Mouse (Mus musculus) G1E (cell line): ENCODE results near the gene Rabepk. TPM values are rescaled to one million over a fixed set of nuclear protein-coding genes. Genes with fewer than 3 reads are reported as not detected.

Experiments used
- ATAC-seq: 2 replicates; pipeline ENCODE4 v1.8.0; 2016; ENCODE audit warnings: mild to moderate bottlenecking; ENCODE audit not compliant: insufficient number of reproducible peaks, poor library complexity, low FRiP score, severe bottlenecking; ENCODE audit errors: extremely low read depth
- DNase-seq: peaks from one replicate; pipeline ENCODE4 v3.0.0; 2012; ENCODE audit warnings: low spot score
- H3K27me3 ChIP-seq: 2 replicates; pipeline ENCODE4 v1.6.1; 2012; ENCODE audit warnings: mild to moderate bottlenecking, low read length, inconsistent platforms; ENCODE audit not compliant: insufficient read depth
- H3K36me3 ChIP-seq: replicated peaks from 2 replicates; pipeline ENCODE3; 2012; ENCODE audit warnings: mild to moderate bottlenecking, inconsistent platforms
- H3K4me1 ChIP-seq: 2 replicates; pipeline ENCODE4 v1.6.1; 2012; ENCODE audit warnings: low read depth, low read length, inconsistent platforms, mixed read lengths; ENCODE audit not compliant: insufficient read depth
- H3K4me3 ChIP-seq: 2 replicates; pipeline ENCODE4 v1.5.1; 2012; ENCODE audit warnings: low read depth, mild to moderate bottlenecking, inconsistent platforms, low read length, moderate library complexity, mixed read lengths
- H3K9me3 ChIP-seq: replicated peaks from 2 replicates; pipeline ENCODE4 v1.6.1; 2012; ENCODE audit warnings: inconsistent platforms
- CTCF ChIP-seq: IDR thresholded peaks from 2 replicates; pipeline ENCODE4 v1.5.1; 2012; ENCODE audit warnings: low read depth, low read length, inconsistent platforms, mixed read lengths
- GATA1 ChIP-seq: IDR thresholded peaks from 2 replicates; pipeline ENCODE4 v1.6.1; 2012; ENCODE audit warnings: borderline replicate concordance, low read length, inconsistent platforms, mixed read lengths
- GATA2 ChIP-seq: IDR thresholded peaks from 2 replicates; pipeline ENCODE4 v1.6.1; 2012; ENCODE audit warnings: low read depth, low read length, inconsistent platforms, borderline replicate concordance
- POLR2AphosphoS5 ChIP-seq: IDR thresholded peaks from 2 replicates; pipeline ENCODE4 v1.6.1; 2012; ENCODE audit warnings: low read depth, low read length, inconsistent platforms; ENCODE audit not compliant: insufficient replicate concordance
- TAL1 ChIP-seq: conservative IDR thresholded peaks from 2 replicates; pipeline ENCODE4 v1.6.1; 2012; ENCODE audit warnings: low read depth, low read length, inconsistent platforms, mixed read lengths
- polyA plus RNA-seq: library from polyadenylated mRNA; stranded (reverse); fragments of >175 nt; gene quantifications from 2 replicates; pipeline ENCODE4 v1.2.3, GENCODE M21; 2012
- total RNA-seq, 2 experiments: library from RNA; stranded (forward) in 1 of 2; stranded (reverse) in 1 of 2; fragments of 200-1000 nt in 1 of 2; fragments of >200 nt in 1 of 2; fragmentation: Nextera tagmentation in 1 of 2; gene quantifications; 2 replicates each; pipeline ENCODE4 v1.2.3; 2014 to 2017

The Rabepk gene
- total and polyA plus RNA-seq, 3 experiments: 11.6 to 31.8 (median 21.1) TPM

GRCm38 (mm10) chr2:34774493-34774892, 25.2 kb downstream of the Rabepk start:
- H3K36me3 ChIP-seq: peaks cover 73% of the 10 kb centered on the region
- no peak for ATAC-seq
- TF ChIP-seq GATA1: no peak
- H3K4me1 ChIP-seq: peaks cover 47% of the 10 kb centered on the region
- H3K27me3 ChIP-seq: no peaks in the 10 kb centered on the region
- peak overlapping the region; percentile 98; the same call in 1 of the 2 replicates for H3K4me3 ChIP-seq
- H3K9me3 ChIP-seq: no peaks in the 10 kb centered on the region
- DNase-seq: no peak

DNA sequence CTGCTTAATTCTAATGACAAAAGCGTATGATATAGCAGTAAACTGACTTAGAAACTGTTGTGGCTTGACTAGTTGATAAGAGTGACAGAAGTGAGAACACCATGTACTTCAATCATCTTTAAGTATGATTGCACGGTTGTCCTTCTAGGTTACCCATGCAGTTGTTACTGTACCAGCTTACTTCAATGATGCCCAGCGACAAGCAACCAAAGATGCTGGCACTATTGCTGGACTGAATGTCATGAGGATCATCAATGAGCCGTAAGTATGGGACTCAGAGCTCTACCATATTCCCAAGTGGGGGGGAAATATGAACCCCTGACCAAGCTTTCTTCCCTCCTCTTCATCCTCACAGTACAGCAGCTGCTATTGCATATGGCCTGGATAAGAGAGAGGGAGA, 26.0 kb downstream of the Rabepk start:
- Histone ChIP-seq H3K9me3 (no peaks in the 10 kb centered on the region), H3K27me3 (no peaks in the 10 kb centered on the region), H3K36me3 (peaks cover 71% of the 10 kb centered on the region), H3K4me3 (peak overlapping the region; percentile 98; the same call in 1 of the 2 replicates), H3K4me1 (peaks cover 47% of the 10 kb centered on the region)
- TF ChIP-seq CTCF: no peak
- TF ChIP-seq GATA1: no peak
- no peak for TF ChIP-seq GATA2
- no peak for TF ChIP-seq POLR2AphosphoS5
- DNase-seq: no peak
- ATAC-seq: no peak

- H3K9me3 ChIP-seq: no peaks in the 10 kb centered on the region
- H3K4me1 ChIP-seq: peaks cover 46% of the 10 kb centered on the region
- peak; percentile 40 for DNase-seq
- H3K4me3 ChIP-seq: peak overlapping the region; percentile 98
- peak; percentile 83 for TF ChIP-seq POLR2AphosphoS5
- no peak for TF ChIP-seq TAL1
- no peak for ATAC-seq
- no peaks in the 10 kb centered on the region for H3K27me3 ChIP-seq
- peaks cover 62% of the 10 kb centered on the region for H3K36me3 ChIP-seq
Measured at GRCm38 (mm10) chr2:34772252-34773235, 27.2 kb downstream of the Rabepk start.

- DNase-seq: peak; percentile 99
- H3K4me1 ChIP-seq: peaks cover 37% of the 10 kb centered on the region
- H3K36me3 ChIP-seq: peaks cover 54% of the 10 kb centered on the region
- H3K27me3 ChIP-seq: no peaks in the 10 kb centered on the region
- TF ChIP-seq POLR2AphosphoS5: peak; percentile 99
- no peak for TF ChIP-seq GATA2
- no peak for TF ChIP-seq GATA1
- H3K4me3 ChIP-seq: peak within 1 kb of the TSS; percentile 98
- no peaks in the 10 kb centered on the region for H3K9me3 ChIP-seq
- peak; percentile 97 for ATAC-seq
Measured at GRCm38 (mm10) chr2:34771368-34772226, 28.1 kb downstream of the Rabepk start, which contains the start of gene Hspa5. Hspa5 (plus strand) TSS chr2:34771970.

- no peak for ATAC-seq
- H3K4me1 ChIP-seq: peaks cover 33% of the 10 kb centered on the region
- peaks cover 48% of the 10 kb centered on the region for H3K36me3 ChIP-seq
- DNase-seq: no peak
- no peaks in the 10 kb centered on the region for H3K27me3 ChIP-seq
- H3K9me3 ChIP-seq: no peaks in the 10 kb centered on the region
- H3K4me3 ChIP-seq: peak overlapping the region; percentile 98
- TF ChIP-seq POLR2AphosphoS5 (no peak), CTCF (no peak), GATA1 (no peak), TAL1 (no peak), GATA2 (no peak)
Measured at GRCm38 (mm10) chr2:34770951-34771350, 28.8 kb downstream of the Rabepk start.

- TF ChIP-seq TAL1 (no peak), GATA2 (no peak), GATA1 (no peak), CTCF (no peak), POLR2AphosphoS5 (no peak)
- ATAC-seq: no peak
- H3K9me3 ChIP-seq: no peaks in the 10 kb centered on the region
- H3K4me3 ChIP-seq: no peak overlapping the region; the same call in 1 of the 2 replicates
- DNase-seq: no peak
- H3K27me3 ChIP-seq: no peaks in the 10 kb centered on the region
- peaks cover 26% of the 10 kb centered on the region for H3K4me1 ChIP-seq
- H3K36me3 ChIP-seq: peaks cover 39% of the 10 kb centered on the region
Measured at GRCm38 (mm10) chr2:34770049-34770448, 29.7 kb downstream of the Rabepk start.
